Mouse (Mus musculus): Measurements from ENCODE around the gene Tinf2.

Tinf2 gene

GRCm38 (mm10) chr14:55681160-55682117 lies at the start of gene Tinf2:
Gene Tinf2 (minus strand): TSS chr14:55681820.
- peak; percentile 96 for DNase-seq (ENCODE audit: low spot score)

- no peak for DNase-seq (ENCODE audit: low spot score)
These were observed 49.0 kb upstream of the Tinf2 start for GRCm38 (mm10) chr14:55730531-55731032.

GRCm38 (mm10) chr14:55730116-55730515 lies 48.5 kb upstream of the Tinf2 start:
- DNase-seq (ENCODE audit: low spot score) = no peak

- DNase-seq (ENCODE audit: low spot score) = no peak
These were observed 46.5 kb upstream of the Tinf2 start for GRCm38 (mm10) chr14:55727889-55728685.

GRCm38 (mm10) chr14:55726261-55726660 lies 44.6 kb upstream of the Tinf2 start:
- no peak for DNase-seq (ENCODE audit: low spot score)

- no peak for DNase-seq (ENCODE audit: low spot score)
These were observed 42.8 kb upstream of the Tinf2 start for GRCm38 (mm10) chr14:55724411-55724871.

GRCm38 (mm10) chr14:55723433-55723832 lies 41.8 kb upstream of the Tinf2 start:
- no peak for DNase-seq (ENCODE audit: low spot score)

GRCm38 (mm10) chr14:55722438-55722945 lies 40.9 kb upstream of the Tinf2 start:
- no peak for DNase-seq (ENCODE audit: low spot score)

GRCm38 (mm10) chr14:55721700-55722437 lies 40.2 kb upstream of the Tinf2 start, which contains the start of gene Rabggta:
Gene Rabggta (minus strand): TSS chr14:55722263.
- DNase-seq (ENCODE audit: low spot score) = peak; percentile 88

- DNase-seq (ENCODE audit: low spot score) = no peak
These were observed 39.5 kb upstream of the Tinf2 start for GRCm38 (mm10) chr14:55721076-55721475.

- no peak for DNase-seq (ENCODE audit: low spot score)
These were observed 39.0 kb upstream of the Tinf2 start for GRCm38 (mm10) chr14:55720666-55721065.

GRCm38 (mm10) chr14:55719737-55720136 lies 38.1 kb upstream of the Tinf2 start:
- DNase-seq (ENCODE audit: low spot score) = no peak

- DNase-seq (ENCODE audit: low spot score) = no peak
These were observed 35.3 kb upstream of the Tinf2 start for GRCm38 (mm10) chr14:55716884-55717283.

GRCm38 (mm10) chr14:55716271-55716670 lies 34.7 kb upstream of the Tinf2 start:
- DNase-seq (ENCODE audit: low spot score) = no peak

- no peak for DNase-seq (ENCODE audit: low spot score)
These were observed 33.3 kb upstream of the Tinf2 start for GRCm38 (mm10) chr14:55714893-55715292.

- DNase-seq (ENCODE audit: low spot score) = no peak
These were observed 32.1 kb upstream of the Tinf2 start, which contains the start of gene Tgm1 for GRCm38 (mm10) chr14:55713729-55714122. Gene Tgm1 (minus strand): TSS chr14:55713926.

- DNase-seq (ENCODE audit: low spot score) = no peak
These were observed 31.5 kb upstream of the Tinf2 start for GRCm38 (mm10) chr14:55713007-55713728.

GRCm38 (mm10) chr14:55711786-55712185 lies 30.2 kb upstream of the Tinf2 start:
- DNase-seq (ENCODE audit: low spot score) = no peak

GRCm38 (mm10) chr14:55709509-55709908 lies 27.9 kb upstream of the Tinf2 start:
- no peak for DNase-seq (ENCODE audit: low spot score)

GRCm38 (mm10) chr14:55707397-55707796 lies 25.8 kb upstream of the Tinf2 start:
- no peak for DNase-seq (ENCODE audit: low spot score)

Measured in left cerebral cortex, adult 11 months (tissue).